Mouse (Mus musculus) heart, postnatal 0 days (tissue): ENCODE measurements around the gene Ttc39b. TPM values are rescaled to one million over a fixed set of nuclear protein-coding genes. Genes with fewer than 3 reads are reported as not detected.

Experiments used
- ATAC-seq: fragments of 200-750 bp; cut with Nextera tagmentation; 2 replicates; pipeline ENCODE4 v1.8.0; 2017; ENCODE audit warnings: low read depth, moderate number of reproducible peaks, moderate library complexity; ENCODE audit not compliant: insufficient read depth
- DNase-seq: peaks from one replicate; pipeline ENCODE4 v3.0.0-alpha.2; 2016; ENCODE audit warnings: low spot score
- H3K27ac ChIP-seq: fragments of 300-500 bp; sonication (generic); 2 replicates; pipeline ENCODE4 v1.5.1; 2014; ENCODE audit warnings: low read depth, mild to moderate bottlenecking
- H3K27me3 ChIP-seq: fragments of 300-500 bp; sonication (generic); 2 replicates; pipeline ENCODE4 v1.6.1; 2014; ENCODE audit warnings: low read length, mixed read lengths; ENCODE audit not compliant: control insufficient read depth, insufficient read depth
- H3K36me3 ChIP-seq: fragments of 300-500 bp; sonication (generic); replicated peaks from 2 replicates; pipeline ENCODE4 v1.6.1; 2014; ENCODE audit warnings: low read length, mixed read lengths; ENCODE audit not compliant: control insufficient read depth, insufficient read depth
- H3K4me1 ChIP-seq: fragments of 300-500 bp; sonication (generic); 2 replicates; pipeline ENCODE4 v1.6.1; 2014; ENCODE audit warnings: antibody characterized with exemption; ENCODE audit not compliant: control insufficient read depth, insufficient read depth
- H3K4me2 ChIP-seq: fragments of 300-500 bp; sonication (generic); 2 replicates; pipeline ENCODE4 v1.6.1; 2014; ENCODE audit warnings: low read depth, mild to moderate bottlenecking, low read length, moderate library complexity
- H3K4me3 ChIP-seq: fragments of 300-500 bp; sonication (generic); 2 replicates; pipeline ENCODE4 v1.5.1; 2014; ENCODE audit warnings: low read depth, low read length
- H3K9ac ChIP-seq: fragments of 300-500 bp; sonication (generic); replicated peaks from 2 replicates; pipeline ENCODE4 v1.6.1; 2014; ENCODE audit warnings: low read depth, low read length, mixed read lengths
- H3K9me3 ChIP-seq: fragments of 300-500 bp; sonication (generic); replicated peaks from 2 replicates; pipeline ENCODE4 v1.6.1; 2016; ENCODE audit warnings: low read length; ENCODE audit not compliant: control insufficient read depth
- CTCF ChIP-seq: IDR thresholded peaks from 2 replicates; pipeline ENCODE4 v1.5.1; 2016; ENCODE audit warnings: antibody characterized with exemption, control low read depth, low read depth
- EP300 ChIP-seq: IDR thresholded peaks from 2 replicates; pipeline ENCODE4 v1.6.1; 2016; ENCODE audit warnings: antibody characterized with exemption, low read depth
- WGBS: fragments of 180-500 bp; shearing (Covaris S2); extraction: QIAGEN DNeasy Blood & Tissue Kit; methylation state at CpG from one replicate; pipeline ENCODE4 v1.1.7; 2014; 5-methylcytosine and 5-hydroxymethylcytosine counted together
- polyA plus RNA-seq: library from polyadenylated mRNA; unstranded; fragments of >200 nt; fragmentation: Nextera tagmentation; extraction: Ambion mirVana; gene quantifications from 2 replicates; pipeline ENCODE4 v1.2.1, GENCODE M21; 2015
- total RNA-seq: library from RNA; depleted of rRNA; stranded (reverse); fragments of >200 nt; gene quantifications from 2 replicates; pipeline ENCODE4 v1.2.3, GENCODE M21; 2014; ENCODE audit warnings: low replicate concordance

Ttc39b gene
- total and polyA plus RNA-seq, 2 experiments from 2014 or later: 4.1 to 4.3 TPM

- WGBS: 91% methylated on average over 1 of the region's 1 CpGs
- H3K27ac ChIP-seq: no peak overlapping the region
- no peaks in the 10 kb centered on the region for H3K36me3 ChIP-seq
- no peak overlapping the region for H3K4me3 ChIP-seq
- no peak for DNase-seq
- 0 out of 2 replicates have a peak, but pooled peaks cover 5% of the 10 kb centered on the region for H3K4me1 ChIP-seq
- H3K9me3 ChIP-seq: no peaks in the 10 kb centered on the region
- H3K27me3 ChIP-seq: no peaks in the 10 kb centered on the region
- H3K4me2 ChIP-seq: no peak overlapping the region
- TF ChIP-seq EP300 (no peak), CTCF (no peak)
- no peak overlapping the region for H3K9ac ChIP-seq
- ATAC-seq: no peak
These were observed 22.3 kb downstream of the Ttc39b start for GRCm38 (mm10) chr4:83301713-83302112.

- Histone ChIP-seq H3K9me3 (no peaks in the 10 kb centered on the region), H3K36me3 (no peaks in the 10 kb centered on the region), H3K9ac (peak overlapping the region; percentile 52), H3K27me3 (no peaks in the 10 kb centered on the region), H3K4me2 (peak overlapping the region; percentile 79), H3K27ac (peak overlapping the region; percentile 43; the same call in 1 of the 2 replicates), H3K4me3 (peak overlapping the region; percentile 51), H3K4me1 (peaks cover 9% of the 10 kb centered on the region; the same call in 1 of the 2 replicates)
- TF ChIP-seq EP300: no peak
- no peak for TF ChIP-seq CTCF
- 6% methylated on average over 12 of the region's 12 CpGs for WGBS
- DNase-seq (peak; percentile 31), ATAC-seq (0 out of 2 replicates have a peak, but pooled peaks have one; percentile 68)
These were observed 39.2 kb downstream of the Ttc39b start for GRCm38 (mm10) chr4:83284768-83285350.

- Histone ChIP-seq H3K9ac (peak overlapping the region; percentile 52), H3K4me3 (peak overlapping the region; percentile 51), H3K4me1 (peaks cover 9% of the 10 kb centered on the region; the same call in 1 of the 2 replicates), H3K36me3 (no peaks in the 10 kb centered on the region), H3K9me3 (no peaks in the 10 kb centered on the region), H3K27me3 (no peaks in the 10 kb centered on the region), H3K27ac (no peak overlapping the region), H3K4me2 (peak overlapping the region; percentile 79)
- ATAC-seq (peak; percentile 69; the same call in 1 of the 2 replicates), DNase-seq (peak; percentile 13)
- no peak for TF ChIP-seq EP300
- TF ChIP-seq CTCF: no peak
- 17% methylated on average over 19 of the region's 19 CpGs for WGBS
These were observed 39.9 kb downstream of the Ttc39b start for GRCm38 (mm10) chr4:83283973-83284767.

- Histone ChIP-seq H3K4me3 (no peak overlapping the region), H3K36me3 (no peaks in the 10 kb centered on the region), H3K27me3 (no peaks in the 10 kb centered on the region), H3K4me1 (peaks cover 9% of the 10 kb centered on the region; the same call in 1 of the 2 replicates), H3K9me3 (no peaks in the 10 kb centered on the region), H3K9ac (no peak overlapping the region), H3K27ac (no peak overlapping the region), H3K4me2 (no peak overlapping the region)
- no peak for ATAC-seq
- TF ChIP-seq CTCF: no peak
- TF ChIP-seq EP300: no peak
- no peak for DNase-seq
- 60% methylated on average over 6 of the region's 6 CpGs for WGBS
These were observed 41.6 kb downstream of the Ttc39b start for GRCm38 (mm10) chr4:83282424-83282823.

GRCm38 (mm10) chr4:83279236-83279635 lies 44.8 kb downstream of the Ttc39b start:
- no peaks in the 10 kb centered on the region for H3K36me3 ChIP-seq
- WGBS: 70% methylated on average over 7 of the region's 7 CpGs
- no peak for ATAC-seq
- peaks cover 4% of the 10 kb centered on the region; the same call in 1 of the 2 replicates for H3K4me1 ChIP-seq
- no peak for DNase-seq
- H3K9ac ChIP-seq: no peak overlapping the region
- no peak overlapping the region for H3K4me3 ChIP-seq
- H3K9me3 ChIP-seq: no peaks in the 10 kb centered on the region
- no peak overlapping the region for H3K27ac ChIP-seq
- TF ChIP-seq EP300 (no peak), CTCF (no peak)
- no peak overlapping the region for H3K4me2 ChIP-seq
- no peaks in the 10 kb centered on the region for H3K27me3 ChIP-seq
